Mouse (Mus musculus): ENCODE results near the gene Gm13285. TPM values are rescaled to one million over a fixed set of nuclear protein-coding genes. Genes with fewer than 3 reads are reported as not detected.
"Not testable (repeated sequence)": the region's sequence is repeated elsewhere in the genome, so short reads cannot be mapped to it uniquely, and the experiment has no call there.

The Gm13285 gene
- total RNA-seq, 2 experiments from 2014 or later: not detected

DNA sequence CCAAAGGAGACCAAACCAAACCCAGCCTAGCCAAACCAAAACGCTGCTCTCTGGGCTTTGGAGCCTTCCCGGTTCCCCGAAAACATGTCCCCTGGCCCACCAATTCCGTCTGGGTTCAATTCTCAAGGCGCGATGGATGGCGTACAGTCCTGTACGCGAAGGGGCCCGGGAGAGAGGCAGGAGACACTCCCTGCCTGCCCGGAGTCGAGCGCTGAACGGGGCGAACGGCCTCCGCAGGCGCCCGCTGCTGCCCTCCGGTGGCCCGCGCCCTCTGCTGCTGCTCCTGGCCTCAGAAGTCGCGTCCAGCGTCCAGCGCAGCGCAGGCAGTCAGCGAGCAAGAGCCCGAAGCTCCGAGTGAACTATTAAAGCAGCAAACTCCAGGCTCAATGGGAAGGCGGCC is 17.1 kb upstream of the Gm13285 start:
- peak; percentile 28 for DNase-seq
- peak; percentile 13; the same call in 1 of the 2 replicates for TF ChIP-seq CTCF (IDR thresholded peaks at IDR 0.05)
- peak overlapping the region; percentile 57 for H3K4me3 ChIP-seq
- H3K27ac ChIP-seq: peak overlapping the region; percentile 61; the same call in 1 of the 2 replicates
- intact Hi-C loops (cut with DNase I): not testable (repeated sequence)

DNA sequence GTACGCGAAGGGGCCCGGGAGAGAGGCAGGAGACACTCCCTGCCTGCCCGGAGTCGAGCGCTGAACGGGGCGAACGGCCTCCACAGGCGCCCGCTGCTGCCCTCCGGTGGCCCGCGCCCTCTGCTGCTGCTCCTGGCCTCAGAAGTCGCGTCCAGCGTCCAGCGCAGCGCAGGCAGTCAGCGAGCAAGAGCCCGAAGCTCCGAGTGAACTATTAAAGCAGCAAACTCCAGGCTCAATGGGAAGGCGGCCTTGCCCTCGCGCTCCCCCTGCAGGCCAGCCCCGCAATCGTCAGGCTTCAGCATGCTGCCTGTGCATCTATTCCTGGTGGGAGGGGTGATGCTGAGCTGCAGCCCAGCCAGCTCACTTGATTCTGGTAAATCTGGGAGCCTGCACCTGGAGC is 14.1 kb upstream of the Gm13285 start, which contains the start of gene Gm13276:
Gm13276 (plus strand) TSS at position 301 of the 400 bp plus-strand sequence.
- intact Hi-C loops (cut with DNase I); H3K4me3 ChIP-seq; DNase-seq; H3K27ac ChIP-seq: not testable (repeated sequence)

DNA sequence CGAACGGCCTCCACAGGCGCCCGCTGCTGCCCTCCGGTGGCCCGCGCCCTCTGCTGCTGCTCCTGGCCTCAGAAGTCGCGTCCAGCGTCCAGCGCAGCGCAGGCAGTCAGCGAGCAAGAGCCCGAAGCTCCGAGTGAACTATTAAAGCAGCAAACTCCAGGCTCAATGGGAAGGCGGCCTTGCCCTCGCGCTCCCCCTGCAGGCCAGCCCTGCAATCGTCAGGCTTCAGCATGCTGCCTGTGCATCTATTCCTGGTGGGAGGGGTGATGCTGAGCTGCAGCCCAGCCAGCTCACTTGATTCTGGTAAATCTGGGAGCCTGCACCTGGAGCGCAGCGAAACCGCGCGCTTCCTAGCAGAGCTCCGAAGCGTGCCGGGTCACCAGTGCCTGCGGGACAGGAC is 11.1 kb upstream of the Gm13285 start, which contains the start of gene Gm13277:
Gm13277 (plus strand) TSS at position 231 of the 400 bp plus-strand sequence.
- TF ChIP-seq CTCF (IDR thresholded peaks at IDR 0.05): peak; percentile 51
- H3K4me3 ChIP-seq; intact Hi-C loops (cut with DNase I); H3K27ac ChIP-seq: not testable (repeated sequence)
- peak; percentile 72 for DNase-seq

- DNase-seq: not testable (repeated sequence)
Measured at GRCm38 (mm10) chr4:88791250-88791649, 8.2 kb upstream of the Gm13285 start, which contains the start of gene Gm13278. TSS of gene Gm13278 (plus strand) at chr4:88791550.

DNA sequence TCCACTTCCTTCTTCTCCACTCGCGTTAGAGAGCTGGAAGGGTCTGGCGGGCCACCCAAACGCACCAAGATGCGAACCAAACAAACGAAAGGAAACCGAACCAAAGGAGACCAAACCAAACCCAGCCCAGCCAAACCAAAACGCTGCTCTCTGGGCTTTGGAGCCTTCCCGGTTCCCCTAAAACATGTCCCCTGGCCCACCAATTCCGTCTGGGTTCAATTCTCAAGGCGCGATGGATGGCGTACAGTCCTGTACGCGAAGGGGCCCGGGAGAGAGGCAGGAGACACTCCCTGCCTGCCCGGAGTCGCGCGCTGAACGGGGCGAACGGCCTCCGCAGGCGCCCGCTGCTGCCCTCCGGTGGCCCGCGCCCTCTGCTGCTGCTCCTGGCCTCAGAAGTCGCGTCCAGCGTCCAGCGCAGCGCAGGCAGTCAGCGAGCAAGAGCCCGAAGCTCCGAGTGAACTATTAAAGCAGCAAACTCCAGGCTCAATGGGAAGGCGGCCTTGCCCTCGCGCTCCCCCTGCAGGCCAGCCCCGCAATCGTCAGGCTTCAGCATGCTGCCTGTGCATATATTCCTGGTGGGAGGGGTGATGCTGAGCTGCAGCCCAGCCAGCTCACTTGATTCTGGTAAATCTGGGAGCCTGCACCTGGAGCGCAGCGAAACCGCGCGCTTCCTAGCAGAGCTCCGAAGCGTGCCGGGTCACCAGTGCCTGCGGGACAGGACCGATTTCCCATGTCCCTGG is 5.4 kb upstream of the Gm13285 start, which contains the start of gene Gm13275:
Gm13275 (plus strand) TSS at position 552 of the 740 bp plus-strand sequence.
- DNase-seq: peak; percentile 51
- TF ChIP-seq CTCF (IDR thresholded peaks at IDR 0.05): peak; percentile 36
- intact Hi-C loops (cut with DNase I): not testable (repeated sequence)
- H3K4me3 ChIP-seq: peak within 1 kb of the TSS; percentile 31
- H3K27ac ChIP-seq: peak within 1 kb of the TSS; percentile 57

More at GRCm38 (mm10) chr4:88791250-88791649, 8.2 kb upstream of the Gm13285 start, which contains the start of gene Gm13278:
- H3K27ac ChIP-seq; H3K4me3 ChIP-seq; intact Hi-C loops (cut with DNase I): not testable (repeated sequence)

DNA sequence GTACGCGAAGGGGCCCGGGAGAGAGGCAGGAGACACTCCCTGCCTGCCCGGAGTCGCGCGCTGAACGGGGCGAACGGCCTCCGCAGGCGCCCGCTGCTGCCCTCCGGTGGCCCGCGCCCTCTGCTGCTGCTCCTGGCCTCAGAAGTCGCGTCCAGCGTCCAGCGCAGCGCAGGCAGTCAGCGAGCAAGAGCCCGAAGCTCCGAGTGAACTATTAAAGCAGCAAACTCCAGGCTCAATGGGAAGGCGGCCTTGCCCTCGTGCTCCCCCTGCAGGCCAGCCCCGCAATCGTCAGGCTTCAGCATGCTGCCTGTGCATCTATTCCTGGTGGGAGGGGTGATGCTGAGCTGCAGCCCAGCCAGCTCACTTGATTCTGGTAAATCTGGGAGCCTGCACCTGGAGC is 2.4 kb upstream of the Gm13285 start, which contains the start of gene Gm13279:
Gm13279 (plus strand) TSS at position 301 of the 400 bp plus-strand sequence.
- H3K27ac ChIP-seq; DNase-seq; H3K4me3 ChIP-seq; intact Hi-C loops (cut with DNase I): not testable (repeated sequence)

- DNase-seq; intact Hi-C loops (cut with DNase I); H3K4me3 ChIP-seq; H3K27ac ChIP-seq: not testable (repeated sequence)
Measured at GRCm38 (mm10) chr4:88802954-88803353, 3.5 kb downstream of the Gm13285 start, which contains the start of gene Gm13287. TSS of gene Gm13287 (plus strand) at chr4:88803254.

- DNase-seq; H3K27ac ChIP-seq; intact Hi-C loops (cut with DNase I): not testable (repeated sequence)
- 0 out of 2 replicates have a peak within 1 kb of the TSS, but pooled peaks have one; percentile 46 for H3K4me3 ChIP-seq
Measured at GRCm38 (mm10) chr4:88805231-88805630, 5.8 kb downstream of the Gm13285 start, which contains the start of gene Gm13288. TSS of gene Gm13288 (plus strand) at chr4:88805531.

DNA sequence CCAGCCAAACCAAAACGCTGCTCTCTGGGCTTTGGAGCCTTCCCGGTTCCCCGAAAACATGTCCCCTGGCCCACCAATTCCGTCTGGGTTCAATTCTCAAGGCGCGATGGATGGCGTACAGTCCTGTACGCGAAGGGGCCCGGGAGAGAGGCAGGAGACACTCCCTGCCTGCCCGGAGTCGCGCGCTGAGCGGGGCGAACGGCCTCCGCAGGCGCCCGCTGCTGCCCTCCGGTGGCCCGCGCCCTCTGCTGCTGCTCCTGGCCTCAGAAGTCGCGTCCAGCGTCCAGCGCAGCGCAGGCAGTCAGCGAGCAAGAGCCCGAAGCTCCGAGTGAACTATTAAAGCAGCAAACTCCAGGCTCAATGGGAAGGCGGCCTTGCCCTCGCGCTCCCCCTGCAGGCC is 6.3 kb downstream of the Gm13285 start:
- TF ChIP-seq CTCF (IDR thresholded peaks at IDR 0.05): peak; percentile 30
- H3K27ac ChIP-seq; intact Hi-C loops (cut with DNase I): not testable (repeated sequence)
- DNase-seq: peak; percentile 60
- 0 out of 2 replicates have a peak overlapping the region, but pooled peaks have one; percentile 46 for H3K4me3 ChIP-seq

- H3K4me3 ChIP-seq: no peak within 1 kb of the TSS
- no peak for DNase-seq
- no peak within 1 kb of the TSS for H3K27ac ChIP-seq
- intact Hi-C loops (cut with DNase I): no loop called here
- no peak for TF ChIP-seq CTCF (IDR thresholded peaks at IDR 0.05)
Measured at GRCm38 (mm10) chr4:88815928-88816327, 16.5 kb downstream of the Gm13285 start, which contains the start of gene Ifna7. TSS of gene Ifna7 (plus strand) at chr4:88816228.

GRCm38 (mm10) chr4:88819659-88820058 is 20.2 kb downstream of the Gm13285 start, which contains the start of gene Ifna11:
TSS of gene Ifna11 (plus strand) at chr4:88819959.
- no peak within 1 kb of the TSS for H3K27ac ChIP-seq
- no peak within 1 kb of the TSS for H3K4me3 ChIP-seq
- no peak for DNase-seq
- intact Hi-C loops (cut with DNase I): no loop called here
- no peak for TF ChIP-seq CTCF (IDR thresholded peaks at IDR 0.05)

DNA sequence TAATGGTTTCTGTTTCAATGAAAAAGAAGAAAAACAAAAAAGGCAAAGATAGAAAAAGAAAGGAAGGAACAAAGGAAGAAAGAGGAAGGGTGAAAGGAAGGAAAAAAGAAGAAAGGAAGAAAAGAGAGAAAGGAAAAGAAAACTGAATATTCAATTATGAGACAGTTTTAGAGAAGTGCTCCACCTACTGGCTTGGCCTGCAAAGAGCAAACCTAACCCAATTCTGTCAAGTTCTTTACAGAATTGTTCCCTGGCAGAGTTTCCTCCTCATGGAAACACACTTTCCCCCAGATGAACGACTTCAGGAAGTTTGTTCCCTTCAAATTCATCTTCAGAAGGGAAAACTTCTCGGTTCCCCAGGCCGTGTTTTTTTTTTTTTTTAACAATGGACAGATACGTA is 23.5 kb downstream of the Gm13285 start:
- Histone ChIP-seq H3K4me3 (no peak overlapping the region), H3K27ac (no peak overlapping the region)
- peak; percentile 49 for TF ChIP-seq CTCF (IDR thresholded peaks at IDR 0.05)
- intact Hi-C loops (cut with DNase I): no loop called here
- DNase-seq: no peak

GRCm38 (mm10) chr4:88827116-88827515 is 27.7 kb downstream of the Gm13285 start, which contains the start of gene Ifna6:
TSS of gene Ifna6 (plus strand) at chr4:88827416.
- not testable (repeated sequence) for H3K4me3 ChIP-seq, H3K27ac ChIP-seq, DNase-seq
- intact Hi-C loops (cut with DNase I): loop anchor here (5.0 kb wide), 1 partner anchor 255 kb away; the partner anchor contains the start of gene Ifna14
